Mouse (Mus musculus) CH12.LX (cell line): ENCODE measurements around the gene Klhl36. TPM values are rescaled to one million over a fixed set of nuclear protein-coding genes. Genes with fewer than 3 reads are reported as not detected.

ENCODE experiments used
- DNase-seq: peaks from one replicate; pipeline ENCODE4 v3.0.0-alpha.2; 2013; ENCODE audit errors: extremely low read depth
- H3K27ac ChIP-seq: 2 replicates; pipeline ENCODE4 v1.5.1; 2012; ENCODE audit warnings: low read depth, mild to moderate bottlenecking, control low read depth, moderate library complexity; ENCODE audit not compliant: insufficient read depth
- H3K27me3 ChIP-seq: replicated peaks from 2 replicates; pipeline ENCODE3; 2012; ENCODE audit warnings: inconsistent platforms
- H3K36me3 ChIP-seq, 2 experiments: replicated peaks in 1 of 2; 2 replicates each; pipeline versions ENCODE3 to v1.6.1; 2012; ENCODE audit warnings: inconsistent platforms in 1 of 2, low read length in 1 of 2, mild to moderate bottlenecking in 1 of 2, mixed read lengths in 1 of 2, moderate library complexity in 1 of 2; ENCODE audit not compliant: control insufficient read depth in 1 of 2, insufficient read depth in 1 of 2
- H3K4me1 ChIP-seq, 2 experiments: 2 replicates each; pipeline ENCODE4 v1.6.1; 2012; ENCODE audit warnings: inconsistent platforms in 1 of 2, moderate library complexity in 1 of 2; ENCODE audit not compliant: insufficient read depth in 2 of 2, control insufficient read depth in 1 of 2
- H3K4me2 ChIP-seq: 2 replicates; pipeline ENCODE4 v1.6.1; 2012; ENCODE audit warnings: low read depth, mild to moderate bottlenecking, control low read depth; ENCODE audit not compliant: poor library complexity, insufficient read depth, severe bottlenecking
- H3K4me3 ChIP-seq, 3 experiments: fragments of 150-350 bp in 1 of 3; sonication (generic) in 1 of 3; replicated peaks in 1 of 3; 2 replicates each; pipeline versions ENCODE3 to v1.5.1; 2011 to 2012; ENCODE audit warnings: low read depth in 2 of 3, low read length in 2 of 3, mild to moderate bottlenecking in 2 of 3, moderate library complexity in 2 of 3, control low read depth in 1 of 3, improper control_type of control experiment in 1 of 3, inconsistent platforms in 1 of 3, mixed read lengths in 1 of 3; ENCODE audit not compliant: poor library complexity in 1 of 3
- H3K79me2 ChIP-seq: replicated peaks from 2 replicates; pipeline ENCODE4 v1.6.1; 2012; ENCODE audit warnings: mild to moderate bottlenecking, moderate library complexity; ENCODE audit not compliant: control insufficient read depth, poor library complexity, insufficient read depth, severe bottlenecking; ENCODE audit errors: extremely low read depth
- H3K9ac ChIP-seq: 2 replicates; pipeline ENCODE4 v1.6.1; 2012; ENCODE audit warnings: low read depth, mild to moderate bottlenecking, control low read depth, moderate library complexity; ENCODE audit not compliant: insufficient read depth
- H3K9me3 ChIP-seq: replicated peaks from 2 replicates; pipeline ENCODE3; 2012; ENCODE audit warnings: low read length, inconsistent platforms, mixed read lengths
- BHLHE40 ChIP-seq: IDR thresholded peaks from 2 replicates; pipeline ENCODE4 v1.6.1; 2011; ENCODE audit warnings: mild to moderate bottlenecking, low read depth, low read length, improper control_type of control experiment
- CHD1 ChIP-seq: IDR thresholded peaks from 2 replicates; pipeline ENCODE4 v1.6.1; 2012; ENCODE audit warnings: low read depth, low read length, improper control_type of control experiment, inconsistent platforms
- CHD2 ChIP-seq: IDR thresholded peaks from 2 replicates; pipeline ENCODE4 v1.6.1; 2011; ENCODE audit warnings: low read length, improper control_type of control experiment
- CTCF ChIP-seq, 2 experiments: IDR thresholded peaks in 1 of 2; conservative IDR thresholded peaks in 1 of 2; 2 replicates each; pipeline ENCODE4 v1.5.1; 2011 to 2012; ENCODE audit warnings: low read depth in 2 of 2, low read length in 2 of 2, improper control_type of control experiment in 1 of 2, inconsistent platforms in 1 of 2, mild to moderate bottlenecking in 1 of 2, moderate library complexity in 1 of 2
- E2F4 ChIP-seq: IDR thresholded peaks from 2 replicates; pipeline ENCODE4 v1.6.1; 2011; ENCODE audit warnings: low read depth, low read length, improper control_type of control experiment; ENCODE audit not compliant: insufficient replicate concordance
- ETS1 ChIP-seq: conservative IDR thresholded peaks from 2 replicates; pipeline ENCODE4 v1.6.1; 2012; ENCODE audit warnings: low read depth, mild to moderate bottlenecking, inconsistent platforms, low read length, improper control_type of control experiment, moderate library complexity
- GABPA ChIP-seq: IDR thresholded peaks from 2 replicates; pipeline ENCODE4 v1.6.1; 2012; ENCODE audit warnings: low read depth, low read length, improper control_type of control experiment, inconsistent platforms; ENCODE audit not compliant: insufficient replicate concordance
- IRF4 ChIP-seq: IDR thresholded peaks from 2 replicates; pipeline ENCODE4 v1.6.1; 2014; ENCODE audit warnings: low read depth, mild to moderate bottlenecking, inconsistent platforms, low read length, improper control_type of control experiment
- JUND ChIP-seq: conservative IDR thresholded peaks from 2 replicates; pipeline ENCODE4 v1.6.1; 2011; ENCODE audit warnings: low read depth, low read length, improper control_type of control experiment
- KAT2A ChIP-seq: IDR thresholded peaks from 2 replicates; pipeline ENCODE4 v1.6.1; 2012; ENCODE audit warnings: low read length, improper control_type of control experiment, inconsistent platforms; ENCODE audit not compliant: insufficient replicate concordance
- MAFK ChIP-seq: IDR thresholded peaks from 2 replicates; pipeline ENCODE4 v1.6.1; 2011; ENCODE audit warnings: low read length, improper control_type of control experiment; ENCODE audit not compliant: insufficient replicate concordance
- MAX ChIP-seq: IDR thresholded peaks from 2 replicates; pipeline ENCODE4 v1.6.1; 2011; ENCODE audit warnings: low read length, improper control_type of control experiment
- MAZ ChIP-seq: IDR thresholded peaks from 2 replicates; pipeline ENCODE4 v1.6.1; 2012; ENCODE audit warnings: low read depth, mild to moderate bottlenecking, inconsistent platforms, low read length, improper control_type of control experiment, moderate library complexity
- MEF2A ChIP-seq: IDR thresholded peaks from 2 replicates; pipeline ENCODE4 v1.6.1; 2014; ENCODE audit warnings: low read depth, mild to moderate bottlenecking, inconsistent platforms, low read length, improper control_type of control experiment, borderline replicate concordance
- NRF1 ChIP-seq: IDR thresholded peaks from 2 replicates; pipeline ENCODE4 v1.6.1; 2014; ENCODE audit warnings: low read depth, mild to moderate bottlenecking, inconsistent platforms, low read length, improper control_type of control experiment, moderate library complexity
- PAX5 ChIP-seq: IDR thresholded peaks from 2 replicates; pipeline ENCODE4 v1.6.1; 2012; ENCODE audit warnings: low read length, inconsistent platforms, mixed read lengths
- POLR2AphosphoS2 ChIP-seq: IDR thresholded peaks from 2 replicates; pipeline ENCODE4 v1.6.1; 2011; ENCODE audit warnings: low read depth, low read length, improper control_type of control experiment
- RCOR1 ChIP-seq: conservative IDR thresholded peaks from 2 replicates; pipeline ENCODE4 v1.6.1; 2012; ENCODE audit warnings: low read depth, mild to moderate bottlenecking, inconsistent platforms, low read length, improper control_type of control experiment
- SIN3A ChIP-seq: IDR thresholded peaks from 2 replicates; pipeline ENCODE4 v1.6.1; 2012; ENCODE audit warnings: low read length, improper control_type of control experiment, inconsistent platforms
- TCF12 ChIP-seq: IDR thresholded peaks from 2 replicates; pipeline ENCODE4 v1.6.1; 2014; ENCODE audit warnings: low read depth, mild to moderate bottlenecking, inconsistent platforms, low read length, improper control_type of control experiment
- UBTF ChIP-seq: IDR thresholded peaks from 2 replicates; pipeline ENCODE4 v1.6.1; 2012; ENCODE audit warnings: low read depth, mild to moderate bottlenecking, inconsistent platforms, low read length, improper control_type of control experiment, moderate library complexity
- USF1 ChIP-seq: IDR thresholded peaks from 2 replicates; pipeline ENCODE4 v1.6.1; 2014; ENCODE audit warnings: low read depth, mild to moderate bottlenecking, inconsistent platforms, low read length, improper control_type of control experiment
- ZC3H11A ChIP-seq: IDR thresholded peaks from 2 replicates; pipeline ENCODE4 v1.6.1; 2012; ENCODE audit warnings: low read depth, mild to moderate bottlenecking, inconsistent platforms, low read length, improper control_type of control experiment
- ZKSCAN1 ChIP-seq: IDR thresholded peaks from 2 replicates; pipeline ENCODE4 v1.6.1; 2012; ENCODE audit warnings: low read depth, inconsistent platforms, low read length, improper control_type of control experiment, borderline replicate concordance
- ZNF384 ChIP-seq: IDR thresholded peaks from 2 replicates; pipeline ENCODE4 v1.6.1; 2012; ENCODE audit warnings: low read depth, low read length, improper control_type of control experiment, inconsistent platforms
- dilution Hi-C: fragments of 300-500 bp; cut with MboI; formaldehyde crosslinking; loops from 2 replicates; pipeline ENCODE4 v1.14.3; 2020; ENCODE audit warnings: low sequenced_read_pairs; ENCODE audit not compliant: extremely low pct_unique_long_range_greater_than_20kb, extremely low pct_ligation_motif_present
- in situ Hi-C: fragments of 300-500 bp; cut with MboI; formaldehyde crosslinking; loops from 3 replicates; pipeline ENCODE4 v1.14.3; 2019; ENCODE audit warnings: low sequenced_read_pairs, low pct_ligation_motif_present, low pct_unique_long_range_greater_than_20kb, mixed read lengths
- polyA plus RNA-seq: library from polyadenylated mRNA; unstranded; fragments of >175 nt; gene quantifications from 2 replicates; pipeline ENCODE4 v1.2.1, GENCODE M21; 2012; ENCODE audit warnings: low read depth; ENCODE audit not compliant: insufficient read length
- total RNA-seq, 2 experiments: library from RNA; depleted of rRNA; stranded (reverse); fragments of 300-350 nt in 1 of 2; fragments of >200 nt in 1 of 2; gene quantifications; 2 replicates each; pipeline ENCODE4 v1.2.3; 2012 to 2014

Gene Klhl36
- total and polyA plus RNA-seq, 3 experiments, result 3.0 to 7.9 (median 3.1) TPM

DNA sequence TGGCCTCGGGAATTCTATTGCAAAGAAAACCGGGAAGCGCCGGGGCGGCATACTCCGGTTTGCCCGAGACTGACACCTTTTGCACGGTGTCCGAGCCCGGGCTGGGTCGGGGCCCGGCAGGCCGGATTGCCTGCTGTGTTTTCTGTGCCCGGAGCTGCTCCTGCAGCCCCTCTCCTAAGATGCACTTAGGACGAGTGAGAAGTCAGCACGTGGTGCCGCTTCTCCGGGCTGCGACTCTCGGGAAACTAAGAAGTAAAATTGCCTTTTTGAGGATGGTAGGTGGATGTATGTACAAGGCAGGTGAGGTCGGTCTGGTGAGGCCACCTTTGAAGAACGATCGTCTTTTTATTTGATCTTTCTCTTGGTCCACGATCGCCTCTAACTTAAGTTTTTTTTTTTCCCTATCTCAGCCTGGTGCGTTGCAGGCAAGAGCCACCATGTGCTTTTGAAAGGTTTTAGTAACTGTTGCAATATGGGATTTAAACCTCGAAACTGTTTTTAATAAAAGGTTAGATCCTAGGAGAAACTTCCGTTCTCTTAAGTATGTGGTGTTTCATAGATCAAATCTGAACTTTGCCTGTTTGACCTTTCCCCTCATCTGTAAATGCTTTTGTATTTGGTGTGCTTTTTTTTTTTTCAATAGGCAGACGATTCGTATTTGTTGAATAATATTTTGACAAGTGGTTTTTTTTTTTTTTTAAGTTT, 49.3 kb downstream of the Klhl36 start (continued):
- TF ChIP-seq JUND (no peak), NRF1 (no peak), CTCF (conservative IDR thresholded peaks at IDR 0.05 in 1 of 2, IDR thresholded peaks at IDR 0.05 in 1 of 2; ENCODE audit: low read depth in 2 of 2, low read length in 2 of 2) (no peak), ZC3H11A (no peak), TCF12 (no peak), USF1 (peak; percentile 7), GABPA (no peak), ETS1 (no peak), PAX5 (no peak), KAT2A (no peak), MAX (peak; percentile 68; the same call in 1 of the 2 replicates), SIN3A (no peak; the same call in 1 of the 2 replicates), BHLHE40 (no peak), IRF4 (no peak), MAZ (no peak), CHD2 (no peak), UBTF (peak; percentile 55; the same call in 1 of the 2 replicates), ZKSCAN1 (no peak)

DNA sequence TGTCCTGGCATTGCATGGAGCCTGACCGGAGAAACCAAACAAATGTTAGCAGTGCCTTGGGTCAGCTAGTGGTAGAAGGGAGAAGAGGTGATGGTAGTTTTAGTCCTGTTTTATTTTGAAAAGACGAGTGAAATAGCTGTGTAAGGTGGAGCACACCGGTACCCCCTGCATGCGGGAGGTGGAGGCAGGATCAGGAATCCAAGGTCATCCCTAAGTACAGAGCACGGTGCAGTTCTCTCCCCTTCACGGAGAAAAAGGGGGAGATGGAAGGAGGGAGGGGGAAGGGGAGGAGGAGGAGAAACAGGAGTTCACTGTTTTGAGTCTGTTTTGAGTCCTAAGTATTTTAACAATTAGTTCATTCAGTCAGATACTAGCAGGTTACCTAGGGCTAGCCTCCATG, 50.6 kb downstream of the Klhl36 start:
- H3K4me3 ChIP-seq, result peak overlapping the region in 2 of 3 experiments; percentile 14 to 94
- peaks cover 68% of the 10 kb centered on the region for H3K79me2 ChIP-seq
- H3K27me3 ChIP-seq, result peaks cover 2% of the 10 kb centered on the region
- peaks cover 2 to 33% of the 10 kb centered on the region in 2 experiments for H3K36me3 ChIP-seq
- in situ Hi-C loops, result no loop called here
- TF ChIP-seq KAT2A, result no peak
- no peak for TF ChIP-seq E2F4
- TF ChIP-seq MAFK, result no peak
- TF ChIP-seq ZNF384, result no peak
- no peak for TF ChIP-seq RCOR1
- no peak for TF ChIP-seq UBTF
- no peak for TF ChIP-seq USF1
- TF ChIP-seq SIN3A, result no peak
- TF ChIP-seq IRF4, result no peak
- no peak for TF ChIP-seq CHD1
- TF ChIP-seq CTCF (conservative IDR thresholded peaks at IDR 0.05 in 1 of 2, IDR thresholded peaks at IDR 0.05 in 1 of 2; ENCODE audit: low read depth in 2 of 2, low read length in 2 of 2), result no peak
- no peak for TF ChIP-seq POLR2AphosphoS2
- no peak for TF ChIP-seq MEF2A
- peak overlapping the region; percentile 69; the same call in 1 of the 2 replicates for H3K9ac ChIP-seq
- dilution Hi-C loops, result no loop called here
- H3K27ac ChIP-seq, result no peak overlapping the region
- peaks cover 15 to 51% of the 10 kb centered on the region in 2 experiments for H3K4me1 ChIP-seq
- no peaks in the 10 kb centered on the region for H3K9me3 ChIP-seq
- DNase-seq, result no peak
- peak overlapping the region; percentile 65 for H3K4me2 ChIP-seq
